Mouse (Mus musculus) thymus, postnatal 25 days (tissue): Measurements from ENCODE around the gene Cdc42.

Experiments
- DNase-seq: peaks from one replicate; pipeline ENCODE4 v3.0.0; 2022

The Cdc42 gene

DNA sequence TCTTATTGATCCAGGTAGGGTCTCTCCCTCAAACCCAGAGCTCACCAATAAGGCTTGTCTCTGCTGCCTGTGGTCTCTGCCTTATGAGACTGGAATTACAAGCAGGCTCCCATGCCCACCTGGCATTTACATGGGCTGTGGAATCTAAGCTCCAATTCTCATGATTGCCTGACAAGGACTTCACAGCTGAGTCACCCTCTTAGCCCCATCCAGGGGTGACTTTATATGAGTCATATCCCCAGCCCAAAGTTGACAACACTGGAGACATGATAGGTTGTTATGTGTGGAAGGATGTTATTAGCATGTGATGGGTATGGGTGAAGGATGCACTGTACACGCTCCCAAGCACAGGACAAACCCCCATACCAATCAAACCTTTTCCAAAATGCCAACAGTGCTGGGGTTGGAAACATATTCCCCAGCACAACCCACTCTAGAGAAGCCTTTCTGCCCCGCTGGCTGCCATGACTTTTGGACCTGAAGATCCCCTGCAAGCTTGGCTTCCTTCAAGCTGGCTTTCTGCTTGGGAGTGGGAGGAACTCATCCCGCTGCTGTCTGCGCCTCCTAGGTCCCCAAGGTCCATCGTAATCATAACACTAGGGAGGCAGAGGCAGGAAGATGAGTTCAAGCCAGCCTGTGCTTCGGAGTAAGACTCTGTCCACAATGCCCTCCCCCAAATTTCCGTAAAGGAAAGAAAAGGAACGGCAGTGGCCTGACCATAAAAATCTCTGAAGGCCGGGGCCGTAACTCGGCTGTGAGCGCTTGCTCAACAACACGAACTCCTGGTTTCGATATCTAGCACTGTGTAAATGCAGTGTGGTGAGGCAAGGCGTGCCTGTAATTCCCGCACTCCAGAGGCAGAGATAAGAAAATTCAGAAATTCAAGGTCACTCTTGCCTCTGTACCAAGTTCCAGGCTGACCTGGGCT is 14.3 kb upstream of the Cdc42 start:
- DNase-seq, result no peak

DNA sequence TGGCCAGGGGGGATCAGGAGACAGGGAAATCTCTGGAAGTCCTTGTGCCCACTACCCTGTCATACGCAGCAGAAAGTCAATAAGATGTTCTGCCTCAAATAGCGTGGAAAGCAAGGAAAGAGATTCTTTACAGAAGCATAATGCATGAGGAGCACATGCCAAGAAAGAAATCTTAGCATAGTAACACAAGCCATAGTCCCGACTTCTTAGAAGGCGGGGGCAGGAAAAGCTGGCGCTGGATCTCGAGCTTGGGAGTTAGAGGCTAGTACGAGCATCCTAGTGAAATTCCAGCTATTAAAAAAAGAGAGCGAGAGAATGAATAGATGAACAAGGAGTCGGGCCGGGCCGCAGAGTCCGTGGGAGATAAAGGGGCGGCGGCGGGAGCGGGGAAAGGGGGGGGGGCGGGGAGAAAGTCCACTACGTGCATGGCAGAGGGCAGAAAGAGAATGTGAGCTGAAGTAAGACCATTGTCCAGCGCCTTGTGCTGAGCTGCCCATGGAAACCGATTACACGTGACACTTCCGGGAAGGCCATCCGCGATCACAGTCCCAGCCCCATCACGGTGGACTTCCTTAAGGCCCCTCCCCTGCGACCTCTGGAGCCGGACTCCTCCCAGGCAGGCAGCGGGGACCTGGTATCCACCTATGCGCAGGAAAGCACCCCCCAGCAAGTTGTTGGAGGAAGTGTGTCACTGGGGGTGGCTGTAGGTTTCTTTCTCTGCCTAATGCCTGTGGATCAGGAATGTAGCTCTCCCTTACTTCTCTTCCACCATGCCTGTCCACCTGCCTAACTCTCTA is 12.6 kb upstream of the Cdc42 start:
- DNase-seq, result no peak

DNA sequence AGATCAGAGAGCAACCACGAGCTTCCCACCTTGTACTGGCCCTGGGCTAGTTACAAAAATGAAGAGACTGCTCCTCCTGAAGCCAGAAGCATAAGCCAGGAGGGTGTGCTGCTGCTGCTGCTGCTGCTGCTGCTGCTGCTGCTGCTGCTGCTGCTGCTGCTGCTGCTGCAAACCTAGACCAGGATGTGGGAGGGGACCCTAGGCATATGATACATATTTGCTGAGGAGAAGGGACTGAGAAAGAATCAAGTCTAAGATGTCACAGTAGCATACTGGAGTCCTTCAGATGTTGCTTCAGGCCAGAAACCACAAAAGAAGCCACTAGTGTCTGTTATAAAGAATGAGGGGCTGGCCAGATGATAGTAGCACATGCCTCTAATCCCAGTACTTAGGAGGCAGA is 10.7 kb upstream of the Cdc42 start:
- DNase-seq, result peak; percentile 34

DNA sequence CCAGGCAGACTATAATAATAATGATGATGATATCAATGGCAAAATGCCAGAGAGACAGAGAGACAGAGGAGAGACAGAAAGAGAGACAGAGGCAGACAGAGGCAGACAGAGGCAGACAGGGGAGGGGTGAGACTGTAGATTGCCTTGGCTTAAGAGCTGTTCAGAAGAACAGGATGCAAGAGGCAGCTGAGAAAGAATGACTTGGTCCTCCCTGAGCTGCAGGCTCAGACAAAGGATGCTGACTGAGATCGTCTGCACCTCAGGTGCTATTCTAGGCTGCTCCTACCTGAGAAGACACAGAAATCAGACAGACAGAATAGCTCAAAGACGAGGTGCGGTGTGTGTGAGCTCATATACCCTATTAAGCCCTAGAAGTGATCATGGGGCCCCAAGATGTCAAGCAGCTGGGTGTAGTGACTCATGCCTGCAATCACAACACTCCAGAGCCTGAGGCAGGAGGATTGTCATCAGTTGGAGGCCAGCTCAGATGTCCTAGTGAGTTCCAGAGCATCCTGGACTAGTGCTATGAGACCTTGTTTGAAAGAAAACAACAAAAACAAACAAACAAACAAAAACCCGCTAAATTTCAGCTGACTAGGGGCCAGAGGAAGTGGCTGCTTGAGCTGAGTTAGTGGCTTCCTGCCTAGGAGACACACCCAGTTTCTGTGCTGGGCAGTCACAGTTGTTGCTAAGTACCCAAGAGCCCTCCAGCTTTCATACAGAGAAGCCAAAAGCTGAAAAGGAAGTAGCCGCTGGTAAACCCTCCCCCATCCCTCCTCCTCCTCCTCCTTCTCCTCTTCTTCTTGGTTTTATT is 10.0 kb upstream of the Cdc42 start:
- DNase-seq, result peak; percentile 52

DNA sequence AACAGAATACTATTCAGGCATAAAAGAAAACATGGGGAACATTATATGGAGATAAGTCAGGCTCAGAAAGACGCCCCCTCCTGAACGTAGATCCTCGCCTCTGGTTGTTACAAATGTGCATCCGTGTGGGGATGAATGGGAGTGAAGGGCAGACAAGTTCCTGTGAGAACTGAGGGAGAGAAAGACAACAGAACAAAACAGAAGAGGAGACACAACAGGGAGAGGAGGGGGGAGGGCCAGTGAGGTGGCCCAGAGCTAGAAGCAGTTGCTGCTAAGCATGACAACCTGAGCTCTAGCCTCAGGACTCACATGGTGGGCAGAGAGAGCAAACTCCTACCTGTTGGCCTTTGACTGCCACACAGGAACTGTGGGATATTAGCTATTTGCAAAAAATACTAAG is 8.6 kb upstream of the Cdc42 start:
- no peak for DNase-seq

DNA sequence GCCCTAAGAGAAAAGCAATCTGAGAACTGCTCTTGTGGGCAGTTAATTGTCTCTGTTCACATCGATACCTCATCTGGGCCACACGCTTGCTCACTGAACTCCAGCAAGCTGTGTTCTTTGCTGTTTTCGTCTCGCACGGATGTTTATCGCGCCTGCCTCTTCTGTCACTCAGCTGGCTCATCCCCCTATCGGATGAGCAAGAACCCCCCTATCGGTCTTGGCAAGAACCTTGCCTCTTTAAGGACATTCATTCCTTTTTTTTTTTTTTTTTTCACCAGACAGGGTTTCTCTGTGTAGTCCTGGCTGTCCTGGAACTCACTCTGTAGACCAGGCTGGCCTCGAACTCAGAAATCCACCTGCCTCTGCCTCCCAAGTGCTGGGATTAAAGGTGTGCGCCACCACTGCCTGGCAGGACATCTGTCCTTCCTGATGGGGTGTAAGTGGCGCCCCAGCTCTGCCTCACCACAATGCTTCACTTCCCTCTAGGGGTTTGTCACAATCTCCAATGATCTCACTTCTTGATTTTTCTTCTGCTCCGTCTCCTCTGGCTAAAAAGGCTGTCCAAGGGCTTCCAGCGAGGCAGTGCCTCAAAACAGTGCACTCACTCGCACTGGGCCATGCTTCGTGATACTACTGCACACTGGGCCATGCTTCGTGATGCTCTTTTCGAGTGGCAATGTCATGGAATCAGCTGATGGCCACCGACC is 8.0 kb upstream of the Cdc42 start:
- DNase-seq, result no peak

DNA sequence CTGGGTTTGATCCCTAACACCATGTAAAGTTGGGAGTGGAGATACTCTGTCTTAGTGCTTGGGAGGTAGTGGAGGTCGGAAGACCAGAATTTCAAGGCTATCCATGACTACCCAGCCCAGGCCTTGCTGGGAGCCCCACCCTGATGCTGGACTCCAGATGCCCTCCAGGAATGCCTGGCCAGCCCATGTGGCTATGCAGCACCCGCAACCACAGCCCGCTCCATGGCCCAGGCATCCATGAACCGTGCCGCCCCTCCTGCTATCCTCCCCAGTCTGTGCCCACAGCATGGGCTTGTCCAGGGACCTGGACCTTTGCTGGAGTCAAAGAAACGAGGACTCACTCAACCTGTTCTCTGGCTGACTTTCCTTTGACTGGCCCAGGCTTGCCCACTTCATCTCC is 7.3 kb upstream of the Cdc42 start:
- DNase-seq, result no peak

DNA sequence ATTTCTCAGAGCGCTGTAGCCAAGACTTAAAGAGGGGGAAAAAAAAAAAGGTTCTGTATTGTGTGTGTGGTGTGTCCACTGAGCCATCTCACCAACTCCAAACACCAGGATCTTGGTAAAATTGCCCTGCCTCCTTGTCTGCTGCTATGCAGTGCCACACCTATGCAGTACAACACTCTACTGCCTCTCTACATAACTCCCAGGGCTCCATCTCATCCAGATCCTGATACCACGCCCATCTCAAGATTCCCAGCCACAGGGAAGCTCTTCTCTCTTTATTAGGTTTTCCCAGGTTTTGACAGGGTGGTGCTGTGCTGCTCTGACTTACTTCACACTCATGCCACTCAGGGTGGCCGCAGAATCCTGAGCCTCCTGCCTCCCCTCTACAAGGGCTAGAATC is 3.5 kb upstream of the Cdc42 start:
- no peak for DNase-seq

DNA sequence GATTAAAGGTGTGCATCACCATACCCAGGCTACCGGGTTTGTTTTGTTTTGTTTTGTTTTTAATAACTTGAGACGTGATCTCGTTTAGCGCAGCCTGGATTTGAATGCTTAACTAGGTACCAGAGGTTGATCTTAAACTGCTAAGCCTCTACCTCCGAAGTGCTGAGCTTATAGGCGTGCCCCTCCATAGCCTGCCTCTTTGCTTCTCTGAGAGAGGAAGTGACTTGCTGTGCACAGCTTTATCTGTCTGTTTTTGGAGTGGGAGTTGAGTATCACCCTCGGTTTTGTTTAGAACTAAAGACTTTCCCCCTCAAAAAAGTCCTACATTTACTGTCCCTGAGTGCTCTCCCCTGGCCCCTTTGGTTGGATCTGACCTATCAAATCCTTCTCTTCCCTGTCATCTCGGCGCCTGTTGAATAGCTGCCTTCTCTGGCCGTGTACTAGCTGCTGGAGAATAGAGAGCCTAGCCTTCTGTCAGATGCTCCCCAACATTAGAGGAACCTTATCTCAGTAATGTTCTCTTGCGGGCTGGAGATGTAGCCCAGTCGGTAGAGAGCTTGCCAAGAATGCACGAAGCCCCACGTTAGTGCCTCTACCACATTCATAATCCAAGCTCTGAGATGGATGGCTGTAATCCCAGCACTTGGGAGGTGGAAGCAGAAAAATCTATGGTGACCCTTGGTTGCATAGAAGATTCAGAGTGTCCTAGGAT is 927 bp upstream of the Cdc42 start:
- DNase-seq, result peak; percentile 49

DNA sequence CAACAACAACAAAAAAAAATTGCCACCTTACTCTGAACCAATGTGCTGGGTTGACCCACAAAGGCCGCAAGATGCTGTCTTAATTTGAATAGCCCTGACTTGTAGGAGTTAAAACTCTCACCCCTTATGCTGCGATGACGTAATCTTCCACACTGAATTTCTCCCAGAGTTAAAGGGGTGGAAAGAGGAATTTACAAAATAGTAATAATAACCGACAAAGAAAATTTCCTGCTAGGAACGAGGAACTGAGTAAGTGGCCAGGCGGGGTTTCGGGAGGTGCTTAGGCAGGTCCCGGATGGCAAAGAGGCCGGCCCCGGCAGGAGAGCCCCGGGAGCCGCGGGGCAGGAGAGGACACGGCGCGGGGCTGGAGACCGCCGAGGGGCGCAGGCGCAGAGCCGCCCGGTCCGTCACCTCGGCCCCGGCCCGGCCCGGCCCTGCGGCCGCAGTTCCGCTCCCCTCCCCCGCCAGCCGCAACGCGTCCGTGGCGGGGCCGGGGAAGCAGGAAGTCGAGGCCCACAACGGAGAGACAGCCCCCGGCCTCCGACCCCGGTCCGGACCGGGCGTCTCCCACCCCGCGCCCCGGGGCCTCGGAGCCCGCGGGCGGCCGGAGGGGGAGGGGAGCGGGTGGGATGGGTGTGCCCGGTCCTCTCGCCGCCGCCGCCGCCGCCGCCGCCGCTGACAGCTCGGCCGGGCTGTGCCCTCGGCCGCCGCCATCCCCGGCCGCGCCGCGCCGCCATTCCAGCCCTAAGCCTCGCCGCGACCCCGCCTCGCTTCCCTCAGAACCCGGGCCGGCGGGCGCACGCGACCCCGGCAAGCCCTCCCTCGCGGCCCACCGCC is 628 bp downstream of the Cdc42 start:
- peak; percentile 58 for DNase-seq

DNA sequence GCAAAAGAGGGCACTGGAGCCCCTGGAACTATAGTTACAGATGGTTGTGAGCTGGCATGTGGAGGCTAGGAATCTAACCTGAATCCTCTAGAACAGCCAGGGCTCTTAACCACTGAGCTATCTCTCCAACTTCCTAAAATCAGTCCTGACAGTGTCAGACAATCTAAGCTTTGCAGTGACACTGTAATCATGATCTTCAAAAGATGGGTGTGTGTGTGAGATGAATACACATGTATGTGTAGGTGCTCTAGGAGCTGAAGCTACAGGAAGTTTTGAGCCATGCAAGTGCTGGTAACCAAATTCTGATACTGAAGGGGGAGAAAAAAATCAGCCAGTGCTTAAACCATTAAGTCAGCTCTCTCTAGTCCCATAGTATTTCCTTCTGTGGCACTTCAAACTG is 6.9 kb downstream of the Cdc42 start:
- DNase-seq, result no peak

DNA sequence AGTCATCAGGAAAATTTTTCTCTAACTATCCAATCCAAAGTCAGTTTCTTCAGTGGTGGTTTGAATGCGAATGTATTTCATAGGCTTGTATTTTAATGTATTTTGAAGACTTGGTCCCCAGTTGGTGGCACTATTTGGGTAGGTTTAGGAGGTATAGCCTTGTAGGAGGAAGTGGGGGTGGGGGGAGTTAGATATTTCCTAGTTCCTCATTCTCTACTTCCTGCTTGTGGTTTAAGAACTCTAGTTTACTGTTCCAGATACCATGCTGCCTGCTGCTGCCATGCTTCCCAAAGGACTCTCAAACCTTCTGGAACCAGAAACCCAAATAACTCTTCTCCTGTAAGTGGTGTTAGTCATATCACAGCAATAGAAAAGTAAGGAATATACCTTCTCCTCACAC is 11.7 kb downstream of the Cdc42 start:
- no peak for DNase-seq

DNA sequence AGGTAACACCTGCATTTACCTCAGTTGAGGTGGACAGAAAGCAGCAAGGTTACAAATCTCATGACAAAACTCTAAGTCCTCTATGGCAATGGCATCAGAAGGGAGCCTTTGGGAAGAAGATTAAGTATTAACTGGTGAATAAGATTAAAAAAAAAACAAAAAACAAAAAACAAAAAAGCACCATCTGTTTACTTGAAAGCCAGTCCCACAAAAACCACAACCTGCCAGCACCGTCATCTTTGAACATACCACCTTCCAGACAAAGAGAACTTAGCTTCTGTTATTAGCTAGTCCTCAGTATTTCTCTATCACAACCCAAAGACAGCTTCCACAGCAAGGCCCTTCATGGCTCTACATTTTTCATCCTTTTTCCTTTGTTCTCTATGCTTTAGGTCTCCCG is 12.4 kb downstream of the Cdc42 start:
- no peak for DNase-seq

DNA sequence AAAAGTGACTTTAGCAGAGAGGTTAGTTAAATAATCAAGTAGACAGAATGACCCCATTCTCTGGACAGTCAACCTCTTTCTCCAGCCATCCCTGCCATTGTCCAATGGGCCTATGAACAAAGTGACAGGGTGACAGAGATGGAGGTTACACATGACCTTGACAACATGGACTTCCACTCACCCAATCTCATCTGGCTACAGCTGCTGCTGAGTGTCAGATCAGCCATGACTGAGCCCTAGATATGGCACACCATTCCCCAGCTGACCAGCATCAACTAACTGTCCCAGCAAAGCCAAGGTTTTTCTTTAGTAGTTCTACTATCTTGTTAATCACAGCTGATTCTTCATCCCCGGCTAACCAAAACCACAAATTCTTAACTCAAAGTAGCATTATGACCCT is 14.7 kb downstream of the Cdc42 start:
- no peak for DNase-seq

DNA sequence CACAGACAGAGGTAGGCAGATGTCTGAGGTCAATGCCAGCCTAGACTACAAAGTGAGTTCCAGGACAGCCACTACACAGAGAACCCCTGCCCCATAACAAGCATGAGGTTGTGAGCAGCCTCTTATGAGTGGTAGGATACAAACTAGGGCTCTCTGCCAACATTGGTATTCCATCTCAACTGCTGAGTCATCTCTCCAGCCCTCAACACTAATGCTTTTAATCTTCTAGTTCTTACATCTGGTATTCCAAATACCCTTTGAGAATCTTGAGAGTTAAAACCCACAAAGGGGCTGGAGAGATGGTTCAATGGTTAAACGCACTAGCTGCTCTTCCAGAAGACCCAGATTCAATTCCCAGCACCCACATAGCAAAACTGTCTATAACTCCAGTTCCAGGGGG is 18.1 kb downstream of the Cdc42 start:
- no peak for DNase-seq

DNA sequence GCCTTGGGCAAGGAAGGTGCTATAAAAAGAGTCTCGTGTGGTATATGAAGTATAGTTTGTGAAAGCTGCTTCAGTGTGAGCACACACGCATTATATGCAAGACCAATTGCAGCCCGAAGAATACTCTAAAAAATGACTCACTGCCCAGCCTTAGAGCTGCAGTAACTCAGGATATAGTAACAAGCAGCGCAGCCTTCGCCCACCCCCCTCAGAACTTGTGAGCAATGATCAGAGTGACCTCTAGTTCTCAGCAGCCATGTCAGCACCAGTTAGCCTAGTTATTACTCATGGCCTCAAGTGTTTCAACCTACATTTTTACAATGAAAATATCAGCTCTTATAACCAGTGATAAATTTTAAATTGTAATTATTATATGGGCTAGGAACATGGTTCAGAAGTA is 21.1 kb downstream of the Cdc42 start:
- DNase-seq, result no peak

DNA sequence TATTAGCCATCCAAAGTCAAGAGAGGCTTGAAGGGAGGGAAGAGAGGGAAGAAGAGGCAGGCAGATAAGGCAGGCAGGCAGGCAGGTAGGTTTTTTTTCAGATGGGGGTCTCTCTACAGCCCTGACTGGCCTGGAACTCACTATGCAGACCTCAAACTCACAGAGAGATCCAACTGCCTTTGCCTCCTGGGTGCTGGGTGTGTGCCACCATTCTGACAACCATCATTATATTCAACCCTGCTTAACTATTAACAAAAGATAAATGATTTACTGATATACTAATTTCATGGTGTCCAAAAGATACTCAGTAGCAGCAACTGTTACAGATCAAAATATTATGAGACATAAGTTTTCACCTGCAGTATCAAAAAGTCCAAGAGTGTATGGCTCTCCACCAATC is 25.5 kb downstream of the Cdc42 start:
- no peak for DNase-seq

DNA sequence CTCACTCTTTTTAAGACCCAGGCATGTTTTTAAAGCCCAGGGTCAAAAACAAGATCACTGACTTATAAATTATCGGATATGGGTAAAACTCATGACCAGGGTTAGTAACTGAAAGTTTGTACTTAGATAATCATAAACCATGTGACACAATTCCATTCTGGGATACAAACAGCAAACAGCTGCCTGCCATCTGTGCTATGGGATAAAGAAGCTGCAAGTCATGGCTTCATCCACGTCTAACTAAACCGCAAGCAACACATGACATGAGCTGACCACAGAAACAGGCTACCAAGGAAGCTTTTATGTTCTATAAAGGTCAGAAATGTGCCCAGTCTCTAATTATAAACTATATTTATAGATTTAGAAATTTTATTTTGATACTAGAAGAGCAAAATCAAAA is 31.0 kb downstream of the Cdc42 start:
- DNase-seq, result no peak

DNA sequence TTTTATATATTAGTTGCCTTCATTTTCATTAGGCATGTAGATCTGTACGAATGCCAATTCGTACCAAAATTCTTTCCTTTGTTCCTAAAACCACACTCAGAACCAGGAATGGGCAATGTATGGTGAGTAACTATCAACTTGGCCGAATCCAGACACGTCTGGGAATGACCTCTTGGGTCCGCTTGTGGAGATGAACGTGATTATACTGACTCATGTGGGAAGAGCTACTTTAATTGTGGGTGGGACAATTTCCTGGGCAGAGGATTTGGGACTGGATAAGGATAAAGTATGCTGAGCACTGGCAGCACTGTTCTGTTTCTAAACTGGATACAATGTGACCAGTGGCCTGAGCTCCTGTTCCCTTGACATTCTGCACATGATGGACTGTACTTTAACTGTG is 32.6 kb downstream of the Cdc42 start:
- no peak for DNase-seq

DNA sequence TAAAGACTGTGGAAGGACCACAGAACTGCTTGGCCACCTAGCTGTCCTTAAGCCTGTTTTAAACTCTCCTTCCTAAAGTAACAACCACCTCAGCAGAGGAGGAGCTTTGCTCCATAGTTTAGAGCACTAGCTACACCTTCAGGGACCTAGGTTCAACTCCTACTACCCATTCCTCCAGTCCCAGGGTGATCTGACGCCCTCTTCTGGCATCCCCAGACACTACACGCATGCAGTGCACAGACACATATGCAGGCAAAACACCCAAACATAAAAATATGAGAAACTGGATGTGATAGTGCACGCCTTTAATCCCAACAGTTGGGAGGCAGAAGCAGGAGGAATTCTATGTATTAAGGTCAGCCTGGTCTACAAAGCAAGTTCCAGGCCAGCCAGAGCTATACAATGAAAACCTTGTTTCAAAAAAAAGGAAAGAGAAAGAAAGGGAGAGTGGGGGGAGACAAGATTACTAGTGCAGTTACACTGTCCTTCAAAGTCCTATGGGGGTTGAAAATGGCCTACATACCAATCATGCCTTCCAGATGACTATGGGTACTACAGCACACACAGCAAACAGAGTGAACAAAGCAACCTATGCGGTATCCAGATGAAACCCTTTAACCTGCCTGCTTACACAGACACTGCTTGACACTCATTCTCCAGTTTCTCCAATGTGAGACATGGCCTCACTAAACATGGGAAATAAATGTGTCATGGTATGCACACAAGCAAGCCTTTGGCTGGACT is 41.3 kb downstream of the Cdc42 start:
- no peak for DNase-seq
